Mouse (Mus musculus) erythroblast, embryonic 14.5 days (primary cell): ENCODE data around the gene Neurod1.

ENCODE experiments used
- GATA1 ChIP-seq: IDR thresholded peaks from 2 replicates; pipeline ENCODE4 v1.6.1; 2012; ENCODE audit warnings: low read length, inconsistent platforms, mixed read lengths
- TAL1 ChIP-seq: IDR thresholded peaks from 3 replicates; pipeline ENCODE4 v1.6.1; 2012; ENCODE audit warnings: low read length, inconsistent platforms, mixed read lengths

DNA sequence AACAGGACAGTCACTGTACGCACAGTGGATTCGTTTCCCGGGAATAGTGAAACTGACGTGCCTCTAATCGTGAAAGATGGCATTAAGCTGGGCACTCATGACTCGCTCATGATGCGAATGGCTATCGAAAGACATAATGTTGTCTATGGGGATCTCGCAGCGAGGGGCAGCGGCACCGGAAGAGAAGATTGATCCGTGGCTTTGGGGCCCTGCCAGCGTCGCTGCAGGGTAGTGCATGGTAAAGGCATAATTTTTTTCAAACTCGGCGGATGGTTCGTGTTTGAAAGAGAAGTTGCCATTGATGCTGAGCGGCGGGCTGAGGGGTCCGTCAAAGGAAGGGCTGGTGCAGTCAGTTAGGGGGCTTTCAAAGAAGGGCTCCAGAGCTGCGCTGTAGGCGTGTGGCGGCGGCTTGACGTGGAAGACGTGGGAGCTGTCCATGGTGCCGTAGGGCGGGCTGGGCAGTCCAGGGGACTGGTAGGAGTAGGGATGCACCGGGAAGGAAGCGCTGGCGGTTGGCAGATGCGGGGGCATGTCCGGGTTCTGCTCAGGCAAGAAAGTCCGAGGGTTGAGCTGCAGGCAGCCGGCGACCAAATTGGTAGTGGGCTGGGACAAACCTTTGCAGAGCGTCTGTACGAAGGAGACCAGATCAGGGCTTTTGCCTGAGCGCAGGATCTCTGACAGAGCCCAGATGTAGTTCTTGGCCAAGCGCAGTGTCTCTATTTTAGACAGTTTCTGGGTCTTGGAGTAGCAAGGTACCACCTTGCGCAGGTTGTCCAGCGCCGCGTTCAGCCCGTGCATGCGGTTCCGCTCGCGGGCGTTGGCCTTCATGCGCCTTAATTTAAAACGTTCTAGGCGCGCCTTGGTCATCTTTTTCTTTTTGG, 2.4 kb downstream of the Neurod1 start:
- no peak for TF ChIP-seq TAL1
- no peak for TF ChIP-seq GATA1
